Mouse (Mus musculus) midbrain, embryonic 13.5 days (tissue): ENCODE data around the gene Inf2. TPM values are rescaled to one million over a fixed set of nuclear protein-coding genes. Genes with fewer than 3 reads are reported as not detected.

Source experiments
- ATAC-seq: fragments of 200-750 bp; cut with Nextera tagmentation; 2 replicates; pipeline ENCODE4 v1.8.0; 2017; ENCODE audit warnings: mild to moderate bottlenecking, moderate TSS enrichment, moderate library complexity
- H3K27ac ChIP-seq: fragments of 300-500 bp; sonication (generic); 2 replicates; pipeline ENCODE4 v1.5.1; 2015; ENCODE audit warnings: inconsistent platforms, mild to moderate bottlenecking, moderate library complexity
- H3K27me3 ChIP-seq: fragments of 300-500 bp; sonication (generic); 2 replicates; pipeline ENCODE4 v1.6.1; 2015; ENCODE audit warnings: mild to moderate bottlenecking, inconsistent platforms
- H3K36me3 ChIP-seq: fragments of 300-500 bp; sonication (generic); 2 replicates; pipeline ENCODE4 v1.6.1; 2015; ENCODE audit warnings: mild to moderate bottlenecking, inconsistent platforms
- H3K4me1 ChIP-seq: fragments of 300-500 bp; sonication (generic); replicated peaks from 2 replicates; pipeline ENCODE4 v1.6.1; 2015; ENCODE audit warnings: inconsistent platforms
- H3K4me2 ChIP-seq: fragments of 300-500 bp; sonication (generic); replicated peaks from 2 replicates; pipeline ENCODE4 v1.6.1; 2015; ENCODE audit warnings: moderate library complexity, mild to moderate bottlenecking, inconsistent platforms
- H3K4me3 ChIP-seq: fragments of 300-500 bp; sonication (generic); replicated peaks from 2 replicates; pipeline ENCODE4 v1.5.1; 2015; ENCODE audit warnings: mild to moderate bottlenecking, inconsistent platforms
- H3K9ac ChIP-seq: fragments of 300-500 bp; sonication (generic); replicated peaks from 2 replicates; pipeline ENCODE4 v1.6.1; 2015; ENCODE audit warnings: mild to moderate bottlenecking, inconsistent platforms
- H3K9me3 ChIP-seq: fragments of 300-500 bp; sonication (generic); 2 replicates; pipeline ENCODE4 v1.6.1; 2016; ENCODE audit warnings: mild to moderate bottlenecking, inconsistent platforms
- WGBS: fragments of 180-500 bp; shearing (Covaris S2); methylation state at CpG from one replicate; pipeline ENCODE4 v1.1.7; 2015; 5-methylcytosine and 5-hydroxymethylcytosine counted together
- polyA plus RNA-seq: library from polyadenylated mRNA; unstranded; fragments of >200 nt; fragmentation: Nextera tagmentation; extraction: Ambion mirVana; gene quantifications from 2 replicates; pipeline ENCODE4 v1.2.1, GENCODE M21; 2015

Gene Inf2
- polyA plus RNA-seq, 1 experiment from 2014 or later = 1.8 TPM

DNA sequence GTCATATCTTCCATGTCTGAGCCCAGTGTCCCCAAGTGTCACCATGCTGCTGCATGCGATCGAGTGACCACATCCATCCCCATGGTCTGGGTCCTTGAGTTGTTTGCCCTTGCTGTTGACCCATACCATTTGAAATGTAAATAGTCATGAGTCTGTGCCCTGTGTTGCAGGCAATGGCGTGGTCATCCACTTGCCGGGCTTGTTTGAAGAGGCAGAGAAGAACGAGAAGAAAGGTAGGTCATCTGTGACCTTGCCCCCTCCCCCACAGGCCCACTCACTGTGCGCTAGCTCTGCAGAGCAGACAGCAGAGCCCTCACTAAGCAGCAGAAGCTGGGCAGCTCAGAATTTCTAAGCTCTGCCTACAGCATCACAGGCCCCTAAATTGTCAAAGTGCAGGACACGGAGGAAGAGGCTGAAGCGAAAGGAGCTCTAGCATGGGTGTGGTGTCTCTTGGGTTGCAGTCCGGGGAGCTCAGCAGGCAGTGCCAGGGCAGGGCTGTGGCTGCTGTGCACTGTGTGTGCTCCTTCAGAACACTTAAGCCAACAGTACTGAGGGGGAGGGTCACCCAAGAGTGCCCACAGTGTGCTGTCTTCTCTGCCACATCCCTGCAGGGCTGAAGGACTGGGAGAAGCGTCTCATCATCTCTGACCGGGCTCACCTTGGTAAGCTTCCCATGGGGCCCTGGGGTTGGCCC is 43.6 kb downstream of the Inf2 start:
- H3K27me3 ChIP-seq = no peaks in the 10 kb centered on the region
- H3K4me1 ChIP-seq = peaks cover 11% of the 10 kb centered on the region
- H3K4me3 ChIP-seq = no peak overlapping the region
- H3K4me2 ChIP-seq = no peak overlapping the region
- ATAC-seq = no peak
- 75% methylated on average over 11 of the region's 11 CpGs for WGBS
- H3K9ac ChIP-seq = no peak overlapping the region
- H3K36me3 ChIP-seq = no peaks in the 10 kb centered on the region
- no peaks in the 10 kb centered on the region for H3K9me3 ChIP-seq
- no peak overlapping the region for H3K27ac ChIP-seq

DNA sequence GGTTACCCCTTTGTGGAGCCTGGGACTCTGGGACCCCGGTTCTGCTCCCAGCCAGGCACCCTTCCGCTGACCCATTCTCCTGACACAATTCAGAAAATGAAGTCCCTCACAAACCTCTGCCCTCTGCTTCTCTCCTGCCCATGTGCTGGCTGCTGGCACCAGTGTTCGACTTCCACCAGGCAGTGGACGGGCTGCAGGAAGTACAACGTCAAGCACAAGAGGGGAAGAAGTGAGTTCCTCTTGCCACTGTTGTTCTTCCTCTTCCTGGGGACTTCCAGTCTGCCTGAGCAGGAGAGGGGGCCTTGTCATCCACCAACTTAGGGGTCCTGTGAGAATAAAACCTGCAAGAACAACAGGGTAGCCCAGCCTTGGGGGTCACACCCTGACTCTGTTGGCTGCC is 44.3 kb downstream of the Inf2 start:
- H3K4me2 ChIP-seq = no peak overlapping the region
- WGBS = 92% methylated on average over 5 of the region's 5 CpGs

DNA sequence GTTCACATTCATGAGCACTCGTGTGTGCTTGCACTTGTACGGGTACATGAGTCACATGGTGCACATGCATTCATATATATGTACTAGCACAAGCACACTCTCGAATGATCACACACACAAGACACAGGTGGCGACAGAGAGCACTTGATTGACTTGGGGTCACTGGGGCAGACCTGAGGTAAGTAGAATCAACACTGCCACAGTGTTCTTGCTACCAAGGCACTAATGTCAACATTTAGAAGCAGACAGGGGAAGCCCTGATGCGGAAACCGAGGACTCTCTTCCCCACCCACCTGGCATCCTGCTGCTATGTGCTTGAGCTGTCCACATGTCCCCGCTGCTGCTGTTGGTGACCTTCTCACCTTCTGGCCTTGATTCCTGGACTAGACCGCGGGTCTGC is 45.1 kb downstream of the Inf2 start:
- Histone ChIP-seq H3K4me2 (no peak overlapping the region), H3K9ac (no peak overlapping the region), H3K27me3 (no peaks in the 10 kb centered on the region), H3K4me3 (no peak overlapping the region), H3K4me1 (peaks cover 8% of the 10 kb centered on the region), H3K9me3 (no peaks in the 10 kb centered on the region), H3K27ac (no peak overlapping the region), H3K36me3 (no peaks in the 10 kb centered on the region)
- 74% methylated on average over 9 of the region's 9 CpGs for WGBS
- ATAC-seq = no peak

More for the DNA sequence above, 44.3 kb downstream of the Inf2 start:
- no peaks in the 10 kb centered on the region for H3K9me3 ChIP-seq
- H3K27ac ChIP-seq = no peak overlapping the region
- ATAC-seq = no peak
- H3K4me3 ChIP-seq = no peak overlapping the region
- H3K9ac ChIP-seq = no peak overlapping the region
- peaks cover 11% of the 10 kb centered on the region for H3K4me1 ChIP-seq
- H3K27me3 ChIP-seq = no peaks in the 10 kb centered on the region
- H3K36me3 ChIP-seq = no peaks in the 10 kb centered on the region

DNA sequence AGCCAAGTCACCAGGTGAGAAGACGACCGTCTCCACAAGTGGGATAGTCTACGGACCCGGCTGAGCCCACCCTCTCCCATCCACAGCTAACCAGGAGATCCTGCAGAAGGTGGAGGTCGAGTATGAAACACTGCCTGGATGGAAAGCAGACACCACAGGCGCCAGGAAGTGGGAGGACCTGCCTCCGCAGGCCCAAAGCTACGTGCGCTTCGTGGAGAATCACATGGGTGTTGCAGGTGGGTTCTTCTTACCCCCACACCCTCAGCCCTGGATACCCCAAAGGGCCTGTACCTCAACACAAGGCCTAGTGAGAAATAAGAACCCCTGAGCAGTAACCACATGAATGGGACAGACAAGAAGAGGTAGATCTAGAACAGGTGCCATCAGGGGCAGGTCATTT is 50.9 kb downstream of the Inf2 start:
- Histone ChIP-seq H3K27ac (no peak overlapping the region), H3K4me2 (no peak overlapping the region), H3K4me1 (no peaks in the 10 kb centered on the region), H3K27me3 (no peaks in the 10 kb centered on the region), H3K4me3 (no peak overlapping the region), H3K9ac (no peak overlapping the region), H3K36me3 (no peaks in the 10 kb centered on the region), H3K9me3 (no peaks in the 10 kb centered on the region)
- ATAC-seq = no peak
- WGBS = 85% methylated on average over 10 of the region's 10 CpGs

DNA sequence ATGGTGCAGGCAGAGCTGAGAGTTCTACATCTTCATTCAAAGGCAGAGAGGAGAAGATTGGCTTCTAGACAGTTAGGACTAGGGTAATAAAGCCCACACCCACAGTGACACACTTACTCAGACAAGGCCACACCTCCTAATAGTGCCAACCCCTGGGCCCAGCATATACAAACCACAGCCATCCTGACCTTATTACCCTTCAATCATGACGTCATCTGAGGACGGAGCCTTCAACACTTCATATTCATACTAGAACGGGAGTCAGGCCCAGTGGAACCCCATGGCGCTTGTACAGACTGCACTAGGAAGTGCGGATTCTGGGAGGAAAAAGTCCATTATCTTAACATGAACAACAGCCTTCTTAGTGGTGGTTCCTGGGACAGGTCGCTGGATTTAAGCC is 54.5 kb downstream of the Inf2 start:
- Histone ChIP-seq H3K4me2 (no peak overlapping the region), H3K27ac (no peak overlapping the region), H3K9ac (no peak overlapping the region), H3K36me3 (peaks cover 9% of the 10 kb centered on the region), H3K4me1 (peaks cover 19% of the 10 kb centered on the region), H3K9me3 (no peaks in the 10 kb centered on the region), H3K27me3 (no peaks in the 10 kb centered on the region), H3K4me3 (no peak overlapping the region)
- WGBS = 95% methylated on average over 6 of the region's 6 CpGs
- ATAC-seq = no peak

DNA sequence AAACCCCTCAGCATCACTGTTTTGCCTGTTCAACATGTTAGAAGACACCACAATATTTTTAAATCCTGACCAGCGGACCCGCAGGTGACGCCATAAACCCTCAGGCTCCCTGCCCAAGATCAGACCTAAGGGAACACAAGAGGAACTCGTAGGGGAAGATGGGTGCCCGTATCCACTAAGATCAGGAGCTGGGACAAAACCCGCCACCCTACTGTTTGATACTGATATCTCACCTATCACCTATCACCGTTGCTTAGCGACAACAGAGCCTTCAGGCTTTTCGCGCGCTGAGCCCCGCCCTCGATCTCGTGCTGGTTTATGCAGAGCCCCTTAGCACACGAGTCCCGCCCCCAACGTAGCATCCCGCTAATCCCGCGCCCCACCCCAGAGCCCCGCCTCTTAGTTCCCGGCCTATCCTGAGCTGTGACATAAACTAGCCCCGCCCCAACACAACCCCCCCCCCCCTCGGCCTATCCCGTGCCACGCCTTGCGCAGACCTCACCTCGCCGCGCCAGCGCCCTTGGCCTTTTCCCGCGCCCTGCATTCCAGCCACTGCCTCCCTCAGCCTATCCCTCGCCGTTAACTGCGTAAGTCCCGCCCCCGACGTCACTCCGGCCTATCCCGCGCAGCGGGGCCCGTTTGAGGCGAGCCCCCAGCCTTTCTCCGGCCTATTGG is 55.7 kb downstream of the Inf2 start, which contains the start of gene Siva1:
Gene Siva1 (plus strand): TSS at position 500 of the 675 bp plus-strand sequence.
- WGBS = 1% methylated on average over 45 of the region's 46 CpGs
- H3K9me3 ChIP-seq = no peaks in the 10 kb centered on the region
- peaks cover 19% of the 10 kb centered on the region for H3K4me1 ChIP-seq
- peak within 1 kb of the TSS; percentile 76 for H3K4me2 ChIP-seq
- H3K27ac ChIP-seq = peak within 1 kb of the TSS; percentile 88
- no peaks in the 10 kb centered on the region for H3K27me3 ChIP-seq
- ATAC-seq = peak; percentile 98
- peaks cover 20% of the 10 kb centered on the region for H3K36me3 ChIP-seq
- H3K9ac ChIP-seq = peak within 1 kb of the TSS; percentile 73
- peak within 1 kb of the TSS; percentile 58 for H3K4me3 ChIP-seq

DNA sequence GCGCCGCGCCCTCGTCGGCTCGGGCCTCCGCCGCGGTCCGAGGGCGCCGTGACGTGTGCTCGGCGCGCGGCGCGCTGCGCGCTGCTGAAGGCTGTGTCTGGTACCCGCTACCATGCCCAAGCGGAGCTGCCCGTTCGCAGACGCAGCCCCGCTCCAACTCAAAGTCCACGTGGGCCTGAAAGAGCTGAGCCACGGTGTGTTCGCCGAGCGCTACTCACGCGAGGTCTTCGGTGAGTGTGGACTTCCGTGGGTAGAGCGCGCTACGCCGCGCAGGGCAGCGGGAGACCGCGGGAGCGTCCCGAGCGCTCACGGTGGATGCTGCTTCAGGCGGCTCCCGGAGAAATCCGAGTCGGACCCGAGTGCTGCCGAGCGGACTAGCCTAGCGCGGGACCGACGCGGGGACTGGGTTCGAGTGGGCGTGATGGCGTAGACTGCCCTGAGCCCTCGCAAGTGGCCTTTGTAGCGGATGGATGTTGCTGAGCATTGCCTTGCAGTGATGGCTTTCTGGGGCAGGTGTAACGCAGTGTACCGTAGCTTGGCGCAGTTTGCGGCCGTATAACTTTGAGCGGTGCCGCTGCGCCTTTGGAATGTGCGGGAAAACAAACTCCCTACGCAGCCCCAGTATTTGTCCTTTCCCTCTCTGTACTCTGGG is 56.4 kb downstream of the Inf2 start:
- Histone ChIP-seq H3K27me3 (no peaks in the 10 kb centered on the region), H3K27ac (peak overlapping the region; percentile 88), H3K36me3 (peaks cover 27% of the 10 kb centered on the region), H3K4me2 (peak overlapping the region; percentile 76), H3K9me3 (no peaks in the 10 kb centered on the region), H3K4me3 (peak overlapping the region; percentile 58), H3K9ac (peak overlapping the region; percentile 73), H3K4me1 (peaks cover 19% of the 10 kb centered on the region)
- under 1% methylated on average over 75 of the region's 75 CpGs for WGBS
- ATAC-seq = no peak

DNA sequence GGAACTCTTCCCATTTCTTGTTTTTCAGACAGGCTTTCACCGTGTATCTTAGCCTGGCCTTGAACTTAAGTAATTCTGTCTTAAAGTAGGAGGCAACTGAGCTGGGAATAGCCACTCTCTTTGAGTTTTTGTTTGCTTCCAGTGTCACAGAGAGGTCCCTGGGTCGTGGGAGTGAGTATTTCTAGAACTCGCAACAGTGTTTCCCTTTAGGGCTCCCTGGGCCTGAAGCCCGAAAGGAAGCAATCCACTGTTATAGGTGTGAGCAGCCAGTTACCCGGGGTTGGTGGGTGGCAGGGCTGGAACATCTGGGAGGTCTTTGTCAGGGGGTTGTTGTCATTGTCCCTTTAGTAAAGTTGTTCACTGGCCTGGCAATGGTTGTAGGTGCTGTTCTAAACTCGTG is 57.6 kb downstream of the Inf2 start:
- Histone ChIP-seq H3K9ac (peak overlapping the region; percentile 73), H3K4me2 (peak overlapping the region; percentile 76), H3K4me3 (peak overlapping the region; percentile 58), H3K27ac (no peak overlapping the region), H3K4me1 (peaks cover 19% of the 10 kb centered on the region), H3K27me3 (no peaks in the 10 kb centered on the region), H3K36me3 (peaks cover 34% of the 10 kb centered on the region), H3K9me3 (no peaks in the 10 kb centered on the region)
- no peak for ATAC-seq
- 55% methylated on average over 6 of the region's 6 CpGs for WGBS

DNA sequence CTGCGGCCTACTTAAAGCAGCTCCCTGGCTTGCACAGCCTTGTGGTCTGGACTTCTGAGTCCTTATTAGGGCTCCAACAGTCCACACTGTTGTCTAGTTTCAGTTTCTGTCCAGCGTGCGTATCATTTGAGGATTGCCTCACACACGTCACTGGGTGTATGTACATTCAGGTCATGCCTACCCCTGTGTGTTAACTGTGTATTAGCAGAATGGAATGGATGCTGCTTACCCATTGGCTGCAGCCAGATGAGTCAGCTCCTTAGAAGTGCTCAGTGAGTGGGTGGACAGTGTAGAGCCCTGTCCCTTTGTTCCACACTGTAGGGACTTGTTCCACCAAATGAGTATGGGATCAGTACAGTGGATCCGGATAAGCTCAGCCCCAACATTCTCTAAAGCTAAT is 59.5 kb downstream of the Inf2 start:
- WGBS = 97% methylated on average over 5 of the region's 5 CpGs
- no peak for ATAC-seq
- H3K4me3 ChIP-seq = no peak overlapping the region
- H3K4me1 ChIP-seq = peaks cover 21% of the 10 kb centered on the region
- no peaks in the 10 kb centered on the region for H3K9me3 ChIP-seq
- no peak overlapping the region for H3K4me2 ChIP-seq
- H3K27me3 ChIP-seq = no peaks in the 10 kb centered on the region
- H3K36me3 ChIP-seq = peaks cover 50% of the 10 kb centered on the region
- no peak overlapping the region for H3K9ac ChIP-seq
- no peak overlapping the region for H3K27ac ChIP-seq

DNA sequence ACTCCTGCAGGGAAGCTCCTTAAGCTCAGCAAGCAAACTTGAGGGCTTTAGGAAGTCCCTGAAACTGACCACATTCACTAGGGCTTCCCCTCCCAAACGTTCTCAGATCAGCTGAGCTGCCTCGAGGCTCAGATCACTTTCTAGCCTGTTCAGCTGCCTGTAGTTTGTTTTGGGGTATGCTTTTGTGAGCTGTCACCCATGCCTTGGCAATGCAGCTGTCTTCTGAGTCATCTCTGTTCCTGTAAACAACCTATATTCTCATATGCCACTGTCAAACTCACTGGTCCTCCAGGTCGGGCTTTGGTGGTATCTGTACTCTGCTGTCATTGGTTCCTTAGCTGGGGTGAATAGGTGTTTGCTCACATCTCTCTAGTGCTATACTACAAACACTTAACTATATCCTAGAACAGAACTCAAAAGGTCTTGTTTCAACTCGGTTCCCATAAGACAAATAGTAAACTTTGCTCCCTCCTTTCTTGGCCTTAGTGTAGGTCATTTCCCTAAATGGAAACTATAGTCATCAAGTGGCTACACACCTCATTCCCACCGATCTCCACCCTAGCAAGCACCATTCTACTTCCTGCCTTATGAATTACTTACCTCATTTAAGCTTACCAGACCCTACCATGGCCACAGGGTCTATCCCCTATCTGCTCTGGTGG is 63.3 kb downstream of the Inf2 start:
- no peak for ATAC-seq
- Histone ChIP-seq H3K9ac (no peak overlapping the region), H3K27ac (no peak overlapping the region), H3K4me1 (peaks cover 11% of the 10 kb centered on the region), H3K36me3 (peaks cover 87% of the 10 kb centered on the region), H3K27me3 (no peaks in the 10 kb centered on the region), H3K4me3 (no peak overlapping the region), H3K4me2 (no peak overlapping the region), H3K9me3 (no peaks in the 10 kb centered on the region)
- 82% methylated on average over 5 of the region's 5 CpGs for whole genome bisulfite sequencing

DNA sequence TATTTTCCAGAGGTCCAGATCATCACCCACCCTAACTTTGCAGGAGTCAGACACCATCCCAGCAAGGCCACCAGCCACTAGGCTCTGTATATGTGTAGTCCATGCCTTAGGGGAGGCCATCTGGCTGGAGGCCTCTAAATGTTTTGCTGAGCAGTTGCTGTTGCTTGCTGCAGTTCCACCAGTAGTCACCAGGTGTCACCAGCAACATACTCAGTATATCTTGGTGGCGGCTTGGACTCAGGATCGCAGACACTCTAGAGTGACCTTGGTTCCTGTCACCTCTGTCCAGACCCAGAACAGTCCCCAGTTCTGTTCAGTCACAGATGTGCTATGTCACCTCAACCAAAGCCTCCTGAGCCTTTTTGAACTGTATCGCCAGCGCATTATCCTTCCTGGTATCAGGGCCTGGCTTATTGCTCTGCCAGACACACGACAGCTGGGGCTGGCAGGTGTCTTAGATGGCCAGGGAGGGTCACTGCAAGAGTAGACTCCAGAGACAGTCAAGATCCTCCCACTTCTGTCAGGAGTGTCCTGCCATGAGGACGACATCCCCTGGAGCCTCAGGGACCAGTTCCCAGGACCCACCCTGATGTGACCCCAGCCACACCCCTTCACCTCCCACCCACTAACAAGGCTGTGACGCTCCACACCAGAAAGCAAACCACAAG is 64.7 kb downstream of the Inf2 start:
- Histone ChIP-seq H3K4me2 (no peak overlapping the region), H3K36me3 (peaks cover 91% of the 10 kb centered on the region), H3K27me3 (no peaks in the 10 kb centered on the region), H3K9ac (no peak overlapping the region), H3K9me3 (no peaks in the 10 kb centered on the region), H3K4me3 (no peak overlapping the region), H3K4me1 (0 out of 2 replicates have a peak, but pooled peaks cover 9% of the 10 kb centered on the region), H3K27ac (peak overlapping the region; percentile 32; the same call in 1 of the 2 replicates)
- ATAC-seq = peak; percentile 70
- WGBS = 54% methylated on average over 7 of the region's 7 CpGs
